Mouse (Mus musculus) liver, embryonic 14.5 days (tissue): ENCODE results near the gene Clba1. TPM values are rescaled to one million over a fixed set of nuclear protein-coding genes. Genes with fewer than 3 reads are reported as not detected.

Experiments
- ATAC-seq: fragments of 200-750 bp; cut with Nextera tagmentation; 2 replicates; pipeline ENCODE4 v1.8.0; 2017; ENCODE audit warnings: moderate number of reproducible peaks, mild to moderate bottlenecking, moderate library complexity; ENCODE audit not compliant: insufficient read depth
- DNase-seq, 3 experiments: peaks; one replicate each; pipeline ENCODE4 v3.0.0-alpha.2; 2012 to 2013; ENCODE audit warnings: low read depth in 3 of 3, low spot score in 3 of 3
- H3K27ac ChIP-seq: fragments of 300-500 bp; sonication (generic); 2 replicates; pipeline ENCODE4 v1.5.1; 2014; ENCODE audit warnings: moderate library complexity, mild to moderate bottlenecking, control low read depth, inconsistent platforms
- H3K27me3 ChIP-seq: fragments of 300-500 bp; sonication (generic); 2 replicates; pipeline ENCODE4 v1.6.1; 2014; ENCODE audit warnings: mild to moderate bottlenecking, low read length, moderate library complexity; ENCODE audit not compliant: control insufficient read depth, insufficient read depth
- H3K36me3 ChIP-seq: fragments of 300-500 bp; sonication (generic); replicated peaks from 2 replicates; pipeline ENCODE4 v1.6.1; 2014; ENCODE audit warnings: low read depth; ENCODE audit not compliant: control insufficient read depth, insufficient read depth
- H3K4me1 ChIP-seq, 2 experiments: fragments of 200-500 bp in 1 of 2; fragments of 300-500 bp in 1 of 2; sonication (generic) in 1 of 2; replicated peaks; 2 replicates each; pipeline ENCODE4 v1.6.1; 2012 to 2014; ENCODE audit warnings: antibody characterized with exemption in 1 of 2, inconsistent platforms in 1 of 2, low read length in 1 of 2; ENCODE audit not compliant: control insufficient read depth in 2 of 2, insufficient read depth in 2 of 2
- H3K4me2 ChIP-seq: fragments of 300-500 bp; sonication (generic); 2 replicates; pipeline ENCODE4 v1.6.1; 2014; ENCODE audit warnings: low read depth, mild to moderate bottlenecking, control low read depth, moderate library complexity
- H3K4me3 ChIP-seq, 2 experiments: fragments of 200-500 bp in 1 of 2; fragments of 300-500 bp in 1 of 2; sonication (generic) in 1 of 2; 2 replicates each; pipeline ENCODE4 v1.5.1; 2012 to 2014; ENCODE audit warnings: low read depth in 2 of 2, low read length in 2 of 2, mild to moderate bottlenecking in 2 of 2, control low read depth in 1 of 2, inconsistent platforms in 1 of 2, moderate library complexity in 1 of 2; ENCODE audit not compliant: insufficient read depth in 1 of 2
- H3K9ac ChIP-seq: fragments of 300-500 bp; sonication (generic); replicated peaks from 2 replicates; pipeline ENCODE4 v1.6.1; 2014; ENCODE audit warnings: mild to moderate bottlenecking, control low read depth, moderate library complexity
- H3K9me3 ChIP-seq: fragments of 300-500 bp; sonication (generic); 2 replicates; pipeline ENCODE4 v1.6.1; 2016; ENCODE audit warnings: low read length, mixed read lengths; ENCODE audit not compliant: control insufficient read depth
- CTCF ChIP-seq: IDR thresholded peaks from 2 replicates; pipeline ENCODE4 v1.5.1; 2016; ENCODE audit warnings: antibody characterized with exemption, low read depth, control low read depth
- EP300 ChIP-seq: IDR thresholded peaks from 2 replicates; pipeline ENCODE4 v1.6.1; 2016; ENCODE audit warnings: antibody characterized with exemption, low read depth
- WGBS: fragments of 180-500 bp; shearing (Covaris S2); extraction: QIAGEN DNeasy Blood & Tissue Kit; methylation state at CpG from one replicate; pipeline ENCODE4 v1.1.7; 2014; ENCODE audit not compliant: insufficient replicate concordance; 5-methylcytosine and 5-hydroxymethylcytosine counted together
- polyA plus RNA-seq, 2 experiments: library from polyadenylated mRNA; depleted of rRNA in 1 of 2; stranded (reverse) in 1 of 2; unstranded in 1 of 2; fragments of >200 nt; fragmentation: Nextera tagmentation in 1 of 2; extraction: Ambion mirVana in 1 of 2; gene quantifications; 2 replicates each; pipeline versions ENCODE4 v1.2.1 to v1.2.3; 2012 to 2014

Gene Clba1
- polyA plus RNA-seq, 2 experiments: 0.21 to 0.25 TPM

DNA sequence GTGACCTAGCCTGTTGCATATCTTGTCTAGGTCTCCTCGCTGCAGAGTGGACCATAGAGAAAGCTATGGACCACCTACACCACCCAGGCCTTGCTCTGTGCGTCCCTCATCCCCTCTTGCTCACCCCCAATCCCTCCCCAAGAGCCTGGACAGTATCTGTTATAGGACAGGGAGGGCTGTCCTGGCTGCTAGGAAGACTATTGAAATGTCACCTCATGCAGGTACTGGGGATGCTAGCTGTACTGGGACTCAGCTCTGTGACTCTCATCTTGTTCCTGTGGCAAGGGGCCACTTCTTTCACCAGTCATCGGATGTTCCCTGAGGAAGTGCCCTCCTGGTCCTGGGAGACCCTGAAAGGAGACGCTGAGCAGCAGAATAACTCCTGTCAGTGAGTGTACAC is 45.6 kb upstream of the Clba1 start:
- WGBS: 61% methylated on average over 4 of the region's 4 CpGs
- no peaks in the 10 kb centered on the region for H3K4me1 ChIP-seq
- no peak overlapping the region for H3K4me2 ChIP-seq
- H3K27ac ChIP-seq: no peak overlapping the region
- DNase-seq (no peak), ATAC-seq (no peak)
- no peaks in the 10 kb centered on the region for H3K9me3 ChIP-seq
- no peaks in the 10 kb centered on the region for H3K27me3 ChIP-seq
- no peak for TF ChIP-seq CTCF
- no peak for TF ChIP-seq EP300
- no peaks in the 10 kb centered on the region for H3K36me3 ChIP-seq
- no peak overlapping the region for H3K9ac ChIP-seq
- H3K4me3 ChIP-seq: no peak overlapping the region

DNA sequence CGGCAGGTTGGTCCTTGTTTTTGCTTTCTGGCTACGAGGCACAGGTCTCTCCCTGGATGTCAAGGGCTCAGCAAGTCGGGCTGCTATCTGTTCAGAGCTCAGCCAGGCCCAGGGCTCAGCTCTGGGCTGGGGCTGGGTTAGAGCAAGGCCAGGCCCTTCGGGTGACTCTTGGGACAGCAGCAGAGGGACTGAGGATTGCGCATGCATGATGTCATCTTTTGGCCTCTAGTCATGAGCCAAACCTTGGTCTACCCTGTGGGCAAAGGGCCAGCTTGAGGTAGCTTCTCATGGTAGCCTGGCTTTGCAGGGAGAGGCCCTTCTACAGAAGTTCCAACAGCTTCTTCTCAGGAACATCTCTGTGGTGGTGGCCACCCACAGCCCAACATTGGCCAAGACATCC is 44.6 kb upstream of the Clba1 start:
- Histone ChIP-seq H3K4me1 (no peaks in the 10 kb centered on the region), H3K27me3 (no peaks in the 10 kb centered on the region), H3K9me3 (no peaks in the 10 kb centered on the region), H3K36me3 (no peaks in the 10 kb centered on the region), H3K27ac (no peak overlapping the region), H3K4me2 (no peak overlapping the region), H3K4me3 (no peak overlapping the region), H3K9ac (no peak overlapping the region)
- ATAC-seq (no peak), DNase-seq (no peak)
- TF ChIP-seq EP300: no peak
- no peak for TF ChIP-seq CTCF
- WGBS: 49% methylated on average over 5 of the region's 5 CpGs

DNA sequence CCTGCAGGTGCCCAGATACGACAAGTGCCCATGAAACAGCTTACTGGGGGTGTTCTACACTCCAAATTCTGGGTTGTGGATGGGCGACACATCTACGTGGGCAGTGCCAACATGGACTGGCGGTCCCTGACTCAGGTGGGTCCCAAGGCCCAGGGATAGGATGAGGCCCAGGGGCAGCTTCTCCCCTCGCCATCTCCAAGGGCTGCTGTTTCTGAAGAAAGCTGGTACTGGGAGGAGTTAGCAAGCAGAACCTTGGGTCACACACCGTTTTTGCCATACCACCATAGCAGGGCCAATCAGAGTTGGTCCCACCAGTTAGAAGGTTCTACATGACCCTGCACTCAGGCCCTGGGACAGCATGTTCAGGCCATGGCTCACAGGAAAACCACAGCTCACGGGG is 43.7 kb upstream of the Clba1 start:
- Histone ChIP-seq H3K4me3 (no peak overlapping the region), H3K4me2 (no peak overlapping the region), H3K9me3 (no peaks in the 10 kb centered on the region), H3K27ac (no peak overlapping the region), H3K36me3 (no peaks in the 10 kb centered on the region), H3K9ac (no peak overlapping the region), H3K27me3 (no peaks in the 10 kb centered on the region), H3K4me1 (no peaks in the 10 kb centered on the region)
- 57% methylated on average over 7 of the region's 7 CpGs for WGBS
- DNase-seq (no peak), ATAC-seq (no peak)
- TF ChIP-seq EP300 (no peak), CTCF (no peak)

DNA sequence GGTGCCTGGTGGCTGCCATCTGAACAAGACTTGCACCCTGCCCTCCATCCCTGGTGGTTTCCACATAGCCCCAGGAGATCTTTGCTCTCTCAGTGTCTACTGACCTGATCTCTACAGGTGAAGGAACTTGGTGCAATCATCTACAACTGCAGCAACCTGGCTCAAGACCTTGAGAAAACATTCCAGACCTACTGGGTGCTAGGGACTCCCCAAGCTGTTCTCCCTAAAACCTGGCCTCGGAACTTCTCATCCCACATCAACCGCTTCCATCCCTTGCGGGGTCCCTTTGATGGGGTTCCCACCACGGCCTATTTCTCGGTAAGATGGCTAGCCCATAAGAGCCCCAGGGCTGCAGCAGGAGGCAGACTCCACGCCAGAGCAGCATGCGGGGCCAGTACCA is 42.2 kb upstream of the Clba1 start:
- no peak overlapping the region for H3K9ac ChIP-seq
- H3K36me3 ChIP-seq: no peaks in the 10 kb centered on the region
- no peak for ATAC-seq
- no peak for TF ChIP-seq EP300
- no peak for TF ChIP-seq CTCF
- WGBS: 67% methylated on average over 7 of the region's 7 CpGs
- H3K4me3 ChIP-seq: no peak overlapping the region
- DNase-seq: no peak
- H3K27me3 ChIP-seq: no peaks in the 10 kb centered on the region
- H3K9me3 ChIP-seq: no peaks in the 10 kb centered on the region
- H3K27ac ChIP-seq: no peak overlapping the region
- no peak overlapping the region for H3K4me2 ChIP-seq
- no peaks in the 10 kb centered on the region for H3K4me1 ChIP-seq

DNA sequence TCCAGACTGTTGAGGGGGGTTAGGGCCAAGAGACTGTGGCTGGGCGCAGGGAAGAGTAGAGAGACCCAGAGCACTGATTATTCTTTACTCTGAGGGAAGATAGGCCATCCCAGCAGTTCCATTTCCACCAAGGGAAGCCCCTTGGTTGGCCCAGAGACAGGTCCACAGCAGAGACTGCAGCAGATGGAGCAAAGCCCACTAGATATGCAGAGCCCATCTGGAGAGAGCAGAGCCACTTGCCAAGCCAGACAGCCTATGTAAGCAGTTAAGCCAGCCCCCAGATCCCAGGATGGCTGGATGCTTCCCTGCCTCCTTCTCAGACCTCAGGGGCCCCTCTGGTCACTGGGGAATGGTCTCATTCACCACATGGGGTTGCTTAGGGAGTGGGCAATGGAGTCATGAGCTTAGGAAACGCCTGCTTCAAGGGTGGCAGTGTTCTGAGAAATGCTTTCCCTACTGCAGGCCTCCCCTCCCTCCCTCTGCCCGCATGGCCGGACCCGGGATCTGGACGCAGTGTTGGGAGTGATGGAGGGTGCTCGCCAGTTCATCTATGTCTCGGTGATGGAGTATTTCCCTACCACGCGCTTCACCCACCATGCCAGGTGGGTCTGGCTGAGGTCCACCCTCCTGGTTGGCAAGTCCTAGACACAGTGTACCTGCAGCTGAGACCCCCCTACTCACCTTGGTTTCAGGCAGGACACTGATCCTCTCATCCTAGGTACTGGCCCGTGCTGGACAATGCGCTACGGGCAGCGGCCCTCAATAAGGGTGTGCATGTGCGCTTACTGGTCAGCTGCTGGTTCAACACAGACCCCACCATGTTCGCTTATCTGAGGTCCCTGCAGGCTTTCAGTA is 41.5 kb upstream of the Clba1 start:
- Histone ChIP-seq H3K4me3 (no peak overlapping the region), H3K4me1 (no peaks in the 10 kb centered on the region), H3K27me3 (no peaks in the 10 kb centered on the region), H3K4me2 (no peak overlapping the region), H3K36me3 (no peaks in the 10 kb centered on the region), H3K27ac (no peak overlapping the region), H3K9ac (no peak overlapping the region), H3K9me3 (no peaks in the 10 kb centered on the region)
- WGBS: 78% methylated on average over 16 of the region's 16 CpGs
- ATAC-seq (no peak), DNase-seq (no peak)
- no peak for TF ChIP-seq CTCF
